Mouse (Mus musculus): ENCODE results near the gene Apbb2. TPM values are rescaled to one million over a fixed set of nuclear protein-coding genes. Genes with fewer than 3 reads are reported as not detected.

Apbb2 gene
- total and polyA plus RNA-seq, 3 experiments, result 0.34 to 0.40 (median 0.34) TPM

DNA sequence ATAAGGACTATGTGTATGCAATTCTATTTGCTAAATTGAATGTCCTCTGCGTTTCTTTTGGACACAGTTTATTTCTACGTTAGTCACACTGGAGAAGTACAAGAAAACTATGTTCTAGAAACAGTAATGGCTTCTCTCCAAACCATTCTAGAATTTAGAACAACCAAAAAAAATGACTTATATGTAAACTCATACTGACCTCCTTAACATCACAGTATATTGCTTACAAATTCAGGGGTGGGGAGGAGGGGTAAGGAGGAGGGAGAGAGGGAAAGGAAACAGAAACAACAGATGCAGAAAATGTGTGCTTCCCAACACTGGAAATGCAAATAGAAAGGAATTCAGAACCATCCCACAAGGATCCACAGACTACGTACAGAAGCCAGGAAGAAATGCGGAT, 11.4 kb downstream of the Apbb2 start:
- H3K9ac ChIP-seq (ENCODE audit: insufficient read depth, low read depth), result no peak overlapping the region
- no peak for TF ChIP-seq ETS1 (conservative IDR thresholded peaks at IDR 0.05; ENCODE audit: low read depth, low read length)
- TF ChIP-seq USF2 (conservative IDR thresholded peaks at IDR 0.05; ENCODE audit: low read depth, low read length), result no peak
- TF ChIP-seq ELF1 (IDR thresholded peaks at IDR 0.05; ENCODE audit: low read depth, low read length), result no peak
- no peak for TF ChIP-seq JUND (conservative IDR thresholded peaks at IDR 0.05; ENCODE audit: low read depth, low read length)
- no peak for TF ChIP-seq BHLHE40 (IDR thresholded peaks at IDR 0.05; ENCODE audit: low read depth, low read length)
- no peak for TF ChIP-seq MXI1 (IDR thresholded peaks at IDR 0.05; ENCODE audit: low read depth, low read length)
- TF ChIP-seq ZC3H11A (IDR thresholded peaks at IDR 0.05; ENCODE audit: low read depth, low read length), result no peak
- TF ChIP-seq POLR2AphosphoS2 (IDR thresholded peaks at IDR 0.05; ENCODE audit: low read depth, low read length), result no peak
- H3K4me2 ChIP-seq (ENCODE audit: insufficient read depth, low read depth, poor library complexity, severe bottlenecking), result no peak overlapping the region
- in situ Hi-C loops (cut with MboI; ENCODE audit: low pct_ligation_motif_present, low pct_unique_long_range_greater_than_20kb, low sequenced_read_pairs) (no loop called here), dilution Hi-C loops (cut with MboI; ENCODE audit: extremely low pct_ligation_motif_present, extremely low pct_unique_long_range_greater_than_20kb, low sequenced_read_pairs) (no loop called here)
- H3K4me3 ChIP-seq (replicated peaks in 1 of 3; ENCODE audit: low read depth in 2 of 3, low read length in 2 of 3, poor library complexity in 1 of 3), result no peak overlapping the region
- no peaks in the 10 kb centered on the region for H3K9me3 ChIP-seq (replicated peaks; ENCODE audit: low read length)
- no peak overlapping the region for H3K27ac ChIP-seq (ENCODE audit: insufficient read depth, low read depth)
- H3K4me1 ChIP-seq (ENCODE audit: control insufficient read depth in 1 of 2, insufficient read depth in 2 of 2), result peaks cover 0 to 15% of the 10 kb centered on the region in 2 experiments; a peak in 2 of 4 replicates
- no peaks in the 10 kb centered on the region for H3K79me2 ChIP-seq (replicated peaks; ENCODE audit: control insufficient read depth, extremely low read depth, insufficient read depth, poor library complexity, severe bottlenecking)
- H3K27me3 ChIP-seq (replicated peaks), result no peaks in the 10 kb centered on the region
- DNase-seq (ENCODE audit: extremely low read depth), result no peak
- no peaks in the 10 kb centered on the region for H3K36me3 ChIP-seq (replicated peaks in 1 of 2; ENCODE audit: control insufficient read depth in 1 of 2, insufficient read depth in 1 of 2, low read length in 1 of 2)

DNA sequence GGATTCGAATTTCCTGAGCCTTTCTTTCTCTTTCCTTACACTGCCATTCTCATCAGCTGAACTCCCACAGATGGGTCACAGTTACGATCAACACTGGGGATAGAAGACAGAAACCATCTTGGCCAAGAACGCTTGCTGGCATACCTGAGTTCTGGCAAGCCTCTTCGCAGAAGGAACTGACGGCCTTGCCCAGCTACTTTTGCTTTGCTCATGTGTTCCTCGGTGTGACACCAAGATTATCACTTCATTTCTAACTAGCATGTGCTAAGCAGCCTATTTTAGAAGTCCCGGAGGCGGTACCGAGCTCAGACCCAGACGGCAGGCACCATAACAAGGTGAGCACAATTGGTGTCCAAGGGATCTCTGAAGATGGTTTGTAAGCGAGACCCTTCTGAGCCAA, 12.9 kb downstream of the Apbb2 start:
- no peaks in the 10 kb centered on the region for H3K9me3 ChIP-seq (replicated peaks; ENCODE audit: low read length)
- in situ Hi-C loops (cut with MboI; ENCODE audit: low pct_ligation_motif_present, low pct_unique_long_range_greater_than_20kb, low sequenced_read_pairs) (no loop called here), dilution Hi-C loops (cut with MboI; ENCODE audit: extremely low pct_ligation_motif_present, extremely low pct_unique_long_range_greater_than_20kb, low sequenced_read_pairs) (no loop called here)
- H3K4me2 ChIP-seq (ENCODE audit: insufficient read depth, low read depth, poor library complexity, severe bottlenecking), result no peak overlapping the region
- no peak overlapping the region for H3K27ac ChIP-seq (ENCODE audit: insufficient read depth, low read depth)
- H3K79me2 ChIP-seq (replicated peaks; ENCODE audit: control insufficient read depth, extremely low read depth, insufficient read depth, poor library complexity, severe bottlenecking), result no peaks in the 10 kb centered on the region
- H3K4me3 ChIP-seq (replicated peaks in 1 of 3; ENCODE audit: low read depth in 2 of 3, low read length in 2 of 3, poor library complexity in 1 of 3), result no peak overlapping the region
- no peak for TF ChIP-seq JUND (conservative IDR thresholded peaks at IDR 0.05; ENCODE audit: low read depth, low read length)
- no peak for TF ChIP-seq TBP (conservative IDR thresholded peaks at IDR 0.05; ENCODE audit: low read depth, low read length)
- no peak for TF ChIP-seq RAD21 (IDR thresholded peaks at IDR 0.05; ENCODE audit: low read depth, low read length)
- TF ChIP-seq USF1 (IDR thresholded peaks at IDR 0.05; ENCODE audit: low read depth, low read length), result no peak
- no peak for TF ChIP-seq UBTF (IDR thresholded peaks at IDR 0.05; ENCODE audit: low read depth, low read length)
- no peak for TF ChIP-seq TCF12 (IDR thresholded peaks at IDR 0.05; ENCODE audit: low read depth, low read length)
- no peak for TF ChIP-seq ZMIZ1 (IDR thresholded peaks at IDR 0.05; ENCODE audit: low read depth, low read length)
- TF ChIP-seq RCOR1 (conservative IDR thresholded peaks at IDR 0.05; ENCODE audit: low read depth, low read length), result no peak
- no peak for TF ChIP-seq SMC3 (IDR thresholded peaks at IDR 0.05; ENCODE audit: low read depth, low read length)
- no peak for TF ChIP-seq ZKSCAN1 (IDR thresholded peaks at IDR 0.05; ENCODE audit: borderline replicate concordance, low read depth, low read length)
- H3K4me1 ChIP-seq (ENCODE audit: control insufficient read depth in 1 of 2, insufficient read depth in 2 of 2), result peaks cover 0 to 15% of the 10 kb centered on the region in 2 experiments; a peak in 2 of 4 replicates
- no peaks in the 10 kb centered on the region for H3K27me3 ChIP-seq (replicated peaks)
- no peak for DNase-seq (ENCODE audit: extremely low read depth)
- H3K36me3 ChIP-seq (replicated peaks in 1 of 2; ENCODE audit: control insufficient read depth in 1 of 2, insufficient read depth in 1 of 2, low read length in 1 of 2), result no peaks in the 10 kb centered on the region
- H3K9ac ChIP-seq (ENCODE audit: insufficient read depth, low read depth), result no peak overlapping the region

Data from CH12.LX (cell line).